Mouse (Mus musculus): ENCODE measurements around the gene G0s2. TPM values are rescaled to one million over a fixed set of nuclear protein-coding genes. Genes with fewer than 3 reads are reported as not detected.

Gene G0s2
- total RNA-seq (2023), result not detected

DNA sequence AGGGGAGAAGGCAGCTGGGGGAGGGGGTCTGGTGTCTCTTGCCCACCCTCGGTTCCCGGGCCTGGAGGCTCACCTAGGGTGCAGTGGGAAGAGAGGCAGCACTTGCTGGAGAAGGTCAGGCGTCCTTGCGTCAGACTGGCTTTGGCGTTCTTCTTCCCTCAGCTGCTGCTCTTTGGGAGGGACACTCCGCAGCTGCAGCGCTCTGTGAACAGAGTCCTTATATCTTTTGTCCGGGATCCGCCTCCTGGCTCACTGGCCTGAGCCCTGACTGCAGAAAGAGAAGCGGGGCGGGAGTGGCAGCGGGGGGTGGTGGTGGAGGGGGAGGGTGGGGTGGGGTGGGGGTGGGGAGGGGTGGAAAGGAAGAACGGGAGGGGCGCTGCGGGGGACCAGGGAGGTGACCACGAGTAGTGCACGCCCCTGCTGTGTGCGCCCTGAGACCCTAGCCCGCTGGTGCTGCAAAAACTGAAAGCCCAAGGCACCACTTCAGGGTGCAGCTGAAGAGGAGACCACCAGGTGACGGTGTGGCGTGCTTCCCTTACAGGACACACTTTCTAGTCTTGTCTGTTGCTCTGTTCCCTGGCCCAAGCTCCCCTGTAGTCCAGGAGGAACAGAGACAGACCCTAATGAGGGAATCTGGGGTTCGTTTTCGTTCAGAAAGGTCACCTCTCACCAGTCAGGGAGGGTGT is at the start of gene G0s2:
TSS of gene G0s2 (minus strand) at position 302 of the 686 bp plus-strand sequence.

GRCm38 (mm10) chr1:193263955-193264598 is 8.9 kb downstream of the G0s2 start, which contains the start of gene Hsd11b1:
Gene Hsd11b1 (minus strand): TSS chr1:193264075.

Other genes with a start within 250 kb of the G0s2 start
- not detected for gene Syt14, start 237.4 kb downstream of the G0s2 start, total RNA-seq (2023)
- gene Diexf, start 142.9 kb downstream of the G0s2 start, total RNA-seq (2023), result 10 to 100 TPM; 50.6 to 76.1 TPM
- under 1 TPM in 1 of 2 experiments, not detected in 1; 0.17 TPM for gene Irf6, start 120.1 kb downstream of the G0s2 start, total RNA-seq (2023)
- 1 to 10 TPM; 3.3 TPM for gene A130010J15Rik, start 105.2 kb downstream of the G0s2 start, total RNA-seq (2023)
- gene Traf3ip3, start 71.5 kb downstream of the G0s2 start, total RNA-seq (2023), result 100 to 1,000 TPM; 433 to 523 TPM
- 10 to 100 TPM; 32.4 to 33.6 TPM for gene Lamb3, start 65.5 kb downstream of the G0s2 start, total RNA-seq (2023)
- gene Hsd11b1, start 9.1 kb downstream of the G0s2 start, total RNA-seq (2023), result 10 to 100 TPM; 10.4 to 11.3 TPM
- under 1 TPM in 1 of 2 experiments, not detected in 1; 0.20 TPM for gene Camk1g, start 97.1 kb upstream of the G0s2 start, total RNA-seq (2023)

Data from B cell, adult 67 days (primary cell).